ENCODE assay signal across 20 mouse cellular contexts in the genomic region with DNA sequence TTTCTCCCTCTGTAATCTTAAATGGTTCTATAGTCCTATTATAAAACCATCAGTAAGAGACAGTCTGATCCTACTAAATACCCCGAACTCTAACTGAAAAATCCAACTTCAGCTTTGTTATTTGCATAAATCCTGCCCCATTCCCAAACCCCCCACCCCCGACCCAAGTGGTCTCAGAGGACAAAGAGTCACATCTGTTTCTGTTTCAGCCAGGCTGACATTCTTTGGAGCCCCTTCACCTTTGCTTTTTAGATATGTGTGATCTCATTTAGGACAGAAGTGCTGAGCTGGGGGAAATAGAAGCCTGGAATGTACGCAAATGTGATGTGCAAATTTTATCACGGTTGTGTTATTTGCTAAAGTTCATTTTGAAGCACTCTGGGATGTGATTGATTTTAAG.
DNase-seq lines count a peak whose midpoint lies in the region; ATAC-seq and TF ChIP-seq lines count a peak whose summit lies in the region.
"Had no signal": no experiment of that assay in that cellular context is flagged by ENCODE, and none has a peak within 500 bp of the region (broad histone marks: within the 10 kb centered on the region; RNA-seq: fewer than 3 reads in every experiment).

No protein-coding gene starts in this region.

- DNase-seq in midbrain, embryonic 11.5 days (ENCODE audit: low spot score, missing footprints) = peak; percentile 89
- no peak for DNase-seq in midbrain, postnatal 0 days (ENCODE audit: low spot score)
- peak; percentile 26 for DNase-seq in embryo, embryonic 9.5 days (ENCODE audit: extremely low spot score)
- DNase-seq in hindlimb bud, embryonic 11.5 days (ENCODE audit: extremely low spot score, low read depth, low spot score) = peak; percentile 24
- DNase-seq in mesoderm, embryonic 11.5 days (ENCODE audit: low read depth, low spot score) = peak; percentile 53
- DNase-seq in adrenal gland, postnatal 10 days = no peak
- DNase-seq in left cerebral cortex, adult 9 months (ENCODE audit: low spot score in 2 of 2) = no peak
- DNase-seq in heart, postnatal 36 days = no peak
- DNase-seq: adrenal gland, adult 2 months; adrenal gland, postnatal 36 days; cerebellum, adult 2 months; cerebellum, postnatal 10 days; gastrocnemius, postnatal 36 days; heart, adult 11 months; heart, postnatal 4 days had no signal

- TF ChIP-seq CTCF in midbrain, postnatal 0 days (IDR thresholded peaks at IDR 0.05) = no peak

- H3K36me3 ChIP-seq in midbrain, embryonic 11.5 days (ENCODE audit: control insufficient read depth, insufficient read depth, low read length) = no peaks in the 10 kb centered on the region
- H3K36me3 ChIP-seq in midbrain, postnatal 0 days (ENCODE audit: insufficient read depth, low read length) = no peaks in the 10 kb centered on the region
- H3K36me3 ChIP-seq: embryonic facial prominence, embryonic 13.5 days; heart, embryonic 13.5 days; hindbrain, embryonic 13.5 days had no signal

- H3K9ac ChIP-seq in midbrain, embryonic 11.5 days (ENCODE audit: low read length) = no peak overlapping the region
- H3K9ac ChIP-seq in midbrain, postnatal 0 days (replicated peaks; ENCODE audit: low read length, poor library complexity, severe bottlenecking) = no peak overlapping the region
- H3K9ac ChIP-seq: embryonic facial prominence, embryonic 13.5 days; forebrain, embryonic 13.5 days; heart, embryonic 13.5 days; hindbrain, embryonic 13.5 days had no signal

- H3K27ac ChIP-seq in midbrain, embryonic 11.5 days (ENCODE audit: low read depth, low read length) = no peak overlapping the region
- H3K27ac ChIP-seq in midbrain, postnatal 0 days (ENCODE audit: low read depth, low read length) = no peak overlapping the region
- H3K27ac ChIP-seq: embryonic facial prominence, embryonic 13.5 days; forebrain, embryonic 13.5 days; heart, embryonic 13.5 days; hindbrain, embryonic 13.5 days had no signal

- no peaks in the 10 kb centered on the region for H3K27me3 ChIP-seq in midbrain, embryonic 11.5 days (ENCODE audit: control insufficient read depth, insufficient read depth, low read length)
- H3K27me3 ChIP-seq in midbrain, postnatal 0 days (ENCODE audit: insufficient read depth, low read length) = no peaks in the 10 kb centered on the region
- H3K27me3 ChIP-seq: embryonic facial prominence, embryonic 13.5 days; forebrain, embryonic 13.5 days; heart, embryonic 13.5 days; hindbrain, embryonic 13.5 days had no signal

- H3K4me2 ChIP-seq in midbrain, embryonic 11.5 days = no peak overlapping the region
- H3K4me2 ChIP-seq in midbrain, postnatal 0 days (ENCODE audit: low read depth, low read length, poor library complexity, severe bottlenecking) = no peak overlapping the region
- H3K4me2 ChIP-seq: embryonic facial prominence, embryonic 13.5 days; forebrain, embryonic 13.5 days; heart, embryonic 13.5 days; hindbrain, embryonic 13.5 days had no signal

- H3K4me3 ChIP-seq in midbrain, embryonic 11.5 days (ENCODE audit: low read depth, low read length) = no peak overlapping the region
- no peak overlapping the region for H3K4me3 ChIP-seq in midbrain, postnatal 0 days (ENCODE audit: low read depth, low read length)
- H3K4me3 ChIP-seq: embryonic facial prominence, embryonic 13.5 days; forebrain, embryonic 13.5 days; heart, embryonic 13.5 days; hindbrain, embryonic 13.5 days had no signal

- intact Hi-C loops in heart, postnatal 36 days (cut with DNase I) = no loop called here

- WGBS in midbrain, embryonic 11.5 days = 42% methylated on average over 4 of the region's 4 CpGs
- 40% methylated on average over 4 of the region's 4 CpGs for WGBS in midbrain, postnatal 0 days

- no peaks in the 10 kb centered on the region for H3K9me3 ChIP-seq in midbrain, embryonic 11.5 days (ENCODE audit: control insufficient read depth, low read length)
- H3K9me3 ChIP-seq in midbrain, postnatal 0 days (ENCODE audit: low read length) = no peaks in the 10 kb centered on the region
- H3K9me3 ChIP-seq: embryonic facial prominence, embryonic 13.5 days; forebrain, embryonic 13.5 days; heart, embryonic 13.5 days; hindbrain, embryonic 13.5 days had no signal

- ATAC-seq in midbrain, embryonic 11.5 days (ENCODE audit: low FRiP score) = no peak
- ATAC-seq in midbrain, postnatal 0 days (ENCODE audit: low FRiP score) = no peak
- ATAC-seq: forebrain, embryonic 13.5 days; intestine, embryonic 16.5 days had no signal

- 0 out of 2 replicates have a peak, but pooled peaks cover 3% of the 10 kb centered on the region for H3K4me1 ChIP-seq in midbrain, embryonic 11.5 days (ENCODE audit: control insufficient read depth, insufficient read depth, low read length)
- no peaks in the 10 kb centered on the region for H3K4me1 ChIP-seq in midbrain, postnatal 0 days (ENCODE audit: insufficient read depth, low read length)
- H3K4me1 ChIP-seq: forebrain, embryonic 13.5 days; heart, embryonic 13.5 days; hindbrain, embryonic 13.5 days had no signal

Comparison
In these comparisons a context has a peak if more than half of its experiments do, and no peak if none do; other contexts are left out.
1. DNase-seq: peak in midbrain, embryonic 11.5 days (single experiment), embryo, embryonic 9.5 days (single experiment), hindlimb bud, embryonic 11.5 days (single experiment) and mesoderm, embryonic 11.5 days (single experiment); none in midbrain, postnatal 0 days (single experiment), adrenal gland, postnatal 10 days (single experiment), left cerebral cortex, adult 9 months (0 of 2) and heart, postnatal 36 days (0 of 2).